Mouse (Mus musculus) limb, embryonic 15.5 days (tissue): ENCODE data around the gene Sel1l2. TPM values are rescaled to one million over a fixed set of nuclear protein-coding genes. Genes with fewer than 3 reads are reported as not detected.

ENCODE experiments used
- ATAC-seq: fragments of 200-750 bp; cut with Nextera tagmentation; 2 replicates; pipeline ENCODE4 v1.8.0; 2017; ENCODE audit warnings: low read depth, moderate TSS enrichment; ENCODE audit not compliant: insufficient number of reproducible peaks, low FRiP score, low TSS enrichment
- H3K27ac ChIP-seq: fragments of 300-500 bp; sonication (generic); 2 replicates; pipeline ENCODE4 v1.5.1; 2015; ENCODE audit warnings: moderate library complexity, mild to moderate bottlenecking, inconsistent platforms
- H3K27me3 ChIP-seq: fragments of 300-500 bp; sonication (generic); 2 replicates; pipeline ENCODE4 v1.6.1; 2015; ENCODE audit warnings: inconsistent platforms
- H3K36me3 ChIP-seq: fragments of 300-500 bp; sonication (generic); 2 replicates; pipeline ENCODE4 v1.6.1; 2015; ENCODE audit warnings: inconsistent platforms
- H3K4me1 ChIP-seq: fragments of 300-500 bp; sonication (generic); 2 replicates; pipeline ENCODE4 v1.6.1; 2015; ENCODE audit warnings: inconsistent platforms
- H3K4me2 ChIP-seq: fragments of 300-500 bp; sonication (generic); 2 replicates; pipeline ENCODE4 v1.6.1; 2015; ENCODE audit warnings: mild to moderate bottlenecking, inconsistent platforms
- H3K4me3 ChIP-seq: fragments of 300-500 bp; sonication (generic); 2 replicates; pipeline ENCODE4 v1.5.1; 2015; ENCODE audit warnings: mild to moderate bottlenecking, inconsistent platforms
- H3K9ac ChIP-seq: fragments of 300-500 bp; sonication (generic); 2 replicates; pipeline ENCODE4 v1.6.1; 2015; ENCODE audit warnings: inconsistent platforms
- H3K9me3 ChIP-seq: fragments of 300-500 bp; sonication (generic); 2 replicates; pipeline ENCODE4 v1.6.1; 2016; ENCODE audit warnings: inconsistent platforms
- WGBS: fragments of 180-500 bp; shearing (Covaris S2); methylation state at CpG from one replicate; pipeline ENCODE4 v1.1.7; 2015; 5-methylcytosine and 5-hydroxymethylcytosine counted together
- polyA plus RNA-seq: library from polyadenylated mRNA; unstranded; fragments of >200 nt; fragmentation: Nextera tagmentation; extraction: Ambion mirVana; gene quantifications from 2 replicates; pipeline ENCODE4 v1.2.1, GENCODE M21; 2015

Gene Sel1l2
- polyA plus RNA-seq: not detected in 2 replicates

- ATAC-seq: no peak
- H3K9ac ChIP-seq: no peak within 1 kb of the TSS
- H3K4me3 ChIP-seq: no peak within 1 kb of the TSS
- 31% methylated on average over 4 of the region's 4 CpGs for WGBS
- no peaks in the 10 kb centered on the region for H3K36me3 ChIP-seq
- H3K4me2 ChIP-seq: no peak within 1 kb of the TSS
- H3K4me1 ChIP-seq: no peaks in the 10 kb centered on the region
- H3K27ac ChIP-seq: no peak within 1 kb of the TSS
- no peaks in the 10 kb centered on the region for H3K9me3 ChIP-seq
- H3K27me3 ChIP-seq: no peaks in the 10 kb centered on the region
These were observed at the start of gene Sel1l2 for GRCm38 (mm10) chr2:140389525-140389924. TSS of gene Sel1l2 (minus strand) at chr2:140389706.

- no peak overlapping the region for H3K4me2 ChIP-seq
- 38% methylated on average over 4 of the region's 4 CpGs for WGBS
- no peaks in the 10 kb centered on the region; the same call in 1 of the 2 replicates for H3K4me1 ChIP-seq
- H3K27ac ChIP-seq: no peak overlapping the region
- no peak for ATAC-seq
- H3K36me3 ChIP-seq: no peaks in the 10 kb centered on the region
- no peaks in the 10 kb centered on the region for H3K9me3 ChIP-seq
- no peaks in the 10 kb centered on the region for H3K27me3 ChIP-seq
- no peak overlapping the region for H3K9ac ChIP-seq
- H3K4me3 ChIP-seq: no peak overlapping the region
These were observed 49.6 kb upstream of the Sel1l2 start for GRCm38 (mm10) chr2:140439081-140439480.

- Histone ChIP-seq H3K9ac (no peak overlapping the region), H3K4me1 (no peaks in the 10 kb centered on the region), H3K9me3 (no peaks in the 10 kb centered on the region), H3K27me3 (no peaks in the 10 kb centered on the region), H3K4me2 (no peak overlapping the region), H3K4me3 (no peak overlapping the region), H3K27ac (no peak overlapping the region), H3K36me3 (no peaks in the 10 kb centered on the region)
- no peak for ATAC-seq
- WGBS: 13% methylated on average over 4 of the region's 4 CpGs
These were observed 37.8 kb upstream of the Sel1l2 start for GRCm38 (mm10) chr2:140427283-140427682.

GRCm38 (mm10) chr2:140425844-140426243, 36.3 kb upstream of the Sel1l2 start:
- no peak overlapping the region for H3K27ac ChIP-seq
- H3K27me3 ChIP-seq: no peaks in the 10 kb centered on the region
- H3K4me2 ChIP-seq: no peak overlapping the region
- no peaks in the 10 kb centered on the region for H3K36me3 ChIP-seq
- no peak overlapping the region for H3K9ac ChIP-seq
- H3K4me3 ChIP-seq: no peak overlapping the region
- no peak for ATAC-seq
- no peaks in the 10 kb centered on the region for H3K4me1 ChIP-seq
- no peaks in the 10 kb centered on the region for H3K9me3 ChIP-seq

- H3K9me3 ChIP-seq: no peaks in the 10 kb centered on the region
- 0 out of 2 replicates have a peak overlapping the region, but pooled peaks have one; percentile 59 for H3K27ac ChIP-seq
- peak overlapping the region; percentile 73 for H3K4me3 ChIP-seq
- peaks cover 6% of the 10 kb centered on the region; the same call in 1 of the 2 replicates for H3K27me3 ChIP-seq
- H3K4me2 ChIP-seq: peak overlapping the region; percentile 96
- peak; percentile 67 for ATAC-seq
- H3K9ac ChIP-seq: peak overlapping the region; percentile 39
- WGBS: under 1% methylated on average over 46 of the region's 58 CpGs
- H3K4me1 ChIP-seq: peaks cover 4% of the 10 kb centered on the region; the same call in 1 of the 2 replicates
- no peaks in the 10 kb centered on the region for H3K36me3 ChIP-seq
These were observed 6.3 kb upstream of the Sel1l2 start for GRCm38 (mm10) chr2:140395744-140396231.

GRCm38 (mm10) chr2:140395179-140395578, 5.7 kb upstream of the Sel1l2 start, which contains the start of gene Macrod2:
TSS of gene Macrod2 (plus strand) at chr2:140395309.
- peak; percentile 99 for ATAC-seq
- peak within 1 kb of the TSS; percentile 73 for H3K4me3 ChIP-seq
- H3K27ac ChIP-seq: peak within 1 kb of the TSS; percentile 59; the same call in 1 of the 2 replicates
- peaks cover 6% of the 10 kb centered on the region; the same call in 1 of the 2 replicates for H3K27me3 ChIP-seq
- peak within 1 kb of the TSS; percentile 39 for H3K9ac ChIP-seq
- H3K4me1 ChIP-seq: peaks cover 4% of the 10 kb centered on the region; the same call in 1 of the 2 replicates
- under 1% methylated on average over 44 of the region's 47 CpGs for WGBS
- no peaks in the 10 kb centered on the region for H3K9me3 ChIP-seq
- no peaks in the 10 kb centered on the region for H3K36me3 ChIP-seq
- H3K4me2 ChIP-seq: peak within 1 kb of the TSS; percentile 96

GRCm38 (mm10) chr2:140364804-140365203, 24.7 kb downstream of the Sel1l2 start:
- 83% methylated on average over 1 of the region's 1 CpGs for WGBS
- ATAC-seq: no peak
- H3K4me1 ChIP-seq: no peaks in the 10 kb centered on the region

GRCm38 (mm10) chr2:140359905-140360304, 29.6 kb downstream of the Sel1l2 start:
- H3K9ac ChIP-seq: no peak overlapping the region
- ATAC-seq: no peak
- no peak overlapping the region for H3K4me3 ChIP-seq
- H3K27me3 ChIP-seq: no peaks in the 10 kb centered on the region
- H3K9me3 ChIP-seq: no peaks in the 10 kb centered on the region
- H3K4me1 ChIP-seq: no peaks in the 10 kb centered on the region
- no peaks in the 10 kb centered on the region for H3K36me3 ChIP-seq
- no peak overlapping the region for H3K4me2 ChIP-seq
- 59% methylated on average over 2 of the region's 2 CpGs for WGBS
- no peak overlapping the region for H3K27ac ChIP-seq

More at GRCm38 (mm10) chr2:140364804-140365203, 24.7 kb downstream of the Sel1l2 start:
- Histone ChIP-seq H3K4me3 (no peak overlapping the region), H3K9me3 (no peaks in the 10 kb centered on the region), H3K4me2 (no peak overlapping the region), H3K27ac (no peak overlapping the region), H3K9ac (no peak overlapping the region), H3K36me3 (no peaks in the 10 kb centered on the region), H3K27me3 (no peaks in the 10 kb centered on the region)

- Histone ChIP-seq H3K4me2 (no peak overlapping the region), H3K4me1 (no peaks in the 10 kb centered on the region), H3K9me3 (no peaks in the 10 kb centered on the region), H3K4me3 (no peak overlapping the region), H3K36me3 (no peaks in the 10 kb centered on the region), H3K27me3 (no peaks in the 10 kb centered on the region), H3K27ac (no peak overlapping the region), H3K9ac (no peak overlapping the region)
- no peak for ATAC-seq
- WGBS: 82% methylated on average over 7 of the region's 7 CpGs
These were observed 47.1 kb downstream of the Sel1l2 start for GRCm38 (mm10) chr2:140342394-140342793.

- Histone ChIP-seq H3K4me2 (no peak overlapping the region), H3K9ac (no peak overlapping the region), H3K36me3 (no peaks in the 10 kb centered on the region), H3K27me3 (no peaks in the 10 kb centered on the region), H3K9me3 (no peaks in the 10 kb centered on the region), H3K4me3 (no peak overlapping the region), H3K27ac (no peak overlapping the region), H3K4me1 (no peaks in the 10 kb centered on the region)
- WGBS: 63% methylated on average over 5 of the region's 5 CpGs
- no peak for ATAC-seq
These were observed 58.8 kb downstream of the Sel1l2 start for GRCm38 (mm10) chr2:140330508-140331306.

GRCm38 (mm10) chr2:140302976-140303708, 86.4 kb downstream of the Sel1l2 start:
- H3K9me3 ChIP-seq: no peaks in the 10 kb centered on the region
- no peak overlapping the region for H3K4me3 ChIP-seq
- H3K27ac ChIP-seq: no peak overlapping the region
- no peaks in the 10 kb centered on the region for H3K36me3 ChIP-seq
- ATAC-seq: no peak
- no peak overlapping the region for H3K4me2 ChIP-seq
- H3K27me3 ChIP-seq: no peaks in the 10 kb centered on the region
- H3K4me1 ChIP-seq: no peaks in the 10 kb centered on the region
- WGBS: 43% methylated on average over 3 of the region's 3 CpGs
- H3K9ac ChIP-seq: no peak overlapping the region

- Histone ChIP-seq H3K27ac (no peak overlapping the region), H3K9me3 (no peaks in the 10 kb centered on the region), H3K27me3 (no peaks in the 10 kb centered on the region), H3K4me3 (no peak overlapping the region), H3K36me3 (no peaks in the 10 kb centered on the region), H3K4me2 (no peak overlapping the region), H3K4me1 (no peaks in the 10 kb centered on the region), H3K9ac (no peak overlapping the region)
- WGBS: 23% methylated on average over 4 of the region's 4 CpGs
- ATAC-seq: no peak
These were observed 92.4 kb downstream of the Sel1l2 start for GRCm38 (mm10) chr2:140297155-140297554.
